Mouse (Mus musculus) right cerebral cortex, adult 18-20 months (tissue): ENCODE data around the gene Vmn1r196.
"Not testable (repeated sequence)": the region's sequence is repeated elsewhere in the genome, so short reads cannot be mapped to it uniquely, and the experiment has no call there.

Source experiments
- DNase-seq: peaks from one replicate; pipeline ENCODE4 v3.0.0; 2022; ENCODE audit warnings: mixed read lengths

The Vmn1r196 gene

DNA sequence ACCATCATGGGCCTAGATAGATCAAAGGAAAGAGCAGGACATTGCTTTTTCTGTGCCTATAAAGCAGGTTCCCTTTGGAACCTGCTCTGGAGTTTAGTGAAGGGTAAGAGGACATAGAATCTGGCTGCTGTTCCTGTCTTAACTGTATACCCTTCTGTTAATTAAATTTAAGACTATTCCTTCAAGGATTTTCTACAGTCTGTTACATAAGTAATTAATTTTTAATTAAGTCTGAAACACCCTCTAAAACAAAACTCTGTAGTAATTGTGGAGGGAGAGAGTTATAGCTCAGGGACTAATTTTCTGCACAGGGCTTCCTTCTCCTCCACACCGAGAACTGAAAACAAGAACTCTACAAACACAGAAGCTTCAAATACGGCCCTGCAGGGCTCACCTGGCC, at the start of gene Vmn1r196:
Gene Vmn1r196 (plus strand): TSS at position 301 of the 400 bp plus-strand sequence.
- DNase-seq = no peak

DNA sequence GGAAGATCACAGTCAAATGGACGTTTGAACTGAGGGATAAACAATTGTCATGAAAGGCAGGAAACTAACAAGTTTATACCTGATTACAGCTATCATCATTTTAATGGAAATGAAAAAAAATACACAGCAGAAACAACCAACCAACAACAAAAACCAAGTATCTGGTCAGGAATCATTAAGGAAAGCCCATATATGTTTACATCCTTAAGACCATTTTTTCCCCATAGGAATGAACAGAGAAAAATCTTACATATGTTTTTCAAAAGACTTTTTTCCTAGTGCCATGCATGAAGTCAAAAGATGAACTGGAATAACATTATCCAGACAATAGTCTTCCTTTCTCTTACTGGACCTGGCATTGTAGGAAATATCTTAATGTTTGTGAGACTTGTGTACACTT, 45.8 kb upstream of the Vmn1r196 start, which contains the start of gene Vmn1r194:
Gene Vmn1r194 (plus strand): TSS at position 301 of the 400 bp plus-strand sequence.
- DNase-seq = no peak

DNA sequence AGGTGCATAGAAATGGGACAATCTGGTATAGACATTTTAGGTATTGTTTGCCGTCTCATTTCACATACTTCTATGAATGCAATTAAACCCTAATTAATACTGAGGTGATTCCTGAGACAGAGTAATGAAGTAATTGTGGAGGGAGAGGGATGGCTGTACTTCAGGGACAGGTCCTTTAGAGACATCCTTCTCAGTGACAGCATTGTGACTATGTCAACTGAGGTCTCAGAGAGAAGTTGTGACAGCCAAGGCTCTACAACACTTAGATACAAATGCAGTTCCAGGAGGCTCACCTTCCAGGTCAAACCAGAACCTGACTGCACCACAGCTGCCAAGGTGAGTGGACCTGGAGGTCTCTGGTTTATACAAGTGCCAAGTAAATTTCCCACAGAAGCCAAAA, 19.5 kb upstream of the Vmn1r196 start, which contains the start of gene Vmn1r195:
Gene Vmn1r195 (plus strand): TSS at position 301 of the 400 bp plus-strand sequence.
- not testable (repeated sequence) for DNase-seq

DNA sequence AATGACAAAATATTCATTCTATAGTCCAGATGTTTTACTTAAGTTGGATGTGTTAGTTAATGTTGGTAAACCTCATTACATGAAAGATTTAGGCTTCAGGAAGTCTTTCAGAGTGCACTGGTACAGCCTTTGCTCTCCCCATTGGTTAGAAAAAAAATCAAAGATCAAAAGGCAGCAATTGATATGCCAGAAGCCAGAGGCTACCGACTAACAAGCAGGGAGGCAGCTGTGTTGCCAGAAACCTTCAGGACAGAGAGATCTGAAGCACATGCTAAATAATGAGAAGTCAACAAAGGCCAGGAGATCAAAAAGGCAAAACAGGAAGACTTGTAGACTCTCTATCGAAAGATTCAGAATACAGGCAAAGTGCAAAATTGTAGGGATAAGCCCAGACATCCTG, 18.0 kb upstream of the Vmn1r196 start:
- DNase-seq = no peak

DNA sequence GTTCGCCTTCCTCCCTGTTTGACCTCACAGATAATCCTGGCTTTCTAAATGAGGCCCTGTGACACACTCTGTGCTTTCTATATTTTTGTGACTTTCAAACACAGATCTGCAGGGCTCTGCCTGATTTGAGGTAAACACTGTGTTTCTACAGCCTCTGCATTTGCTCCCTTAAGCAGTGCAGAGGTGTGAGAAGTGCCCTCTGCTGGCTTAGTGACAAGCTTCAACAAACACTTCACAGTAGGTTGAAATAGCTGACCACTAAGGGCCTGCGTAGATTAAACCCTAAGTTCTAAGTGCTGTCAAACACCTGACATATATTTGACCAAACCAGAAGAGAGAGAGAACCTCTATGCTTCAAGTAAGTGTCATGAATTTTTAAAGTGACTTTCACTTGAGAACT, 5.1 kb upstream of the Vmn1r196 start:
- DNase-seq = no peak

DNA sequence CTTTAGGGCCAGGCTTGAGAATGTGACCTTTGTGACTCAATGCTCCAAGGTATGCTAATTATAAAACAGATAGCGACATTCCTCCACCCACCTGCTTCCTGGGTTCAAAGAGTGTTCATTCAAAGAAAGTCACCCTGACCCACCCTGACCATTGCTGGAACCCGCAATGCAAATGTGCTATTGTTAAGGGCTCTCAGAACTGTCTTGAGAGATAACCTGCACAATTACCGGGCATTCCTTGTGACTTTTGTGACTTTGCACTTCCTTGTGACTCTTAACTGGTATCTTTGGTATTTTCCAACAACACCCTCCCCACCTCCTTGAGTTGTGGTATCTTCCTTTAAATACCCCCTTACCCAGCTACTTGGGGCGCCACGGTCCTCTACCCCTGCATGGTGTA, 18.4 kb downstream of the Vmn1r196 start:
- not testable (repeated sequence) for DNase-seq

DNA sequence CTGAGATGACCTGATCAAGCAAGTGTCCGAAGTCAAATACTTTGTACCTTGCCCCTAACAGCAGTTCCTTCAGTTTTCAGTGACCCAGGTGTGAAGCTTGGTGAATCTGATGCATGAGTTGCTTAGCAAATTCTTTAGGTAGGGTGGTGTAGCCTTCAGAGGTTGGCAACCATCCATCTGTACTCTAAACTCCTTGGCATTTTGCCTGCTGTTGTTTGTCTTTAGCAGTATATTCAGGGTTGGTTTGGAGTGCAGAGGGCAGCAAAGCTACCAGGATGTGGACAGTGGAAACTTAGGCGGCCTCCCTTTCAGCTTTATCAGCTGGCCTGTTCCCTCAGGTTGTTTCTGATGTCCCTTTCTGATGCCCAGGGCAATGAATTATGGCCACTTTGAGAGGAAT, 25.6 kb downstream of the Vmn1r196 start:
- DNase-seq = no peak

DNA sequence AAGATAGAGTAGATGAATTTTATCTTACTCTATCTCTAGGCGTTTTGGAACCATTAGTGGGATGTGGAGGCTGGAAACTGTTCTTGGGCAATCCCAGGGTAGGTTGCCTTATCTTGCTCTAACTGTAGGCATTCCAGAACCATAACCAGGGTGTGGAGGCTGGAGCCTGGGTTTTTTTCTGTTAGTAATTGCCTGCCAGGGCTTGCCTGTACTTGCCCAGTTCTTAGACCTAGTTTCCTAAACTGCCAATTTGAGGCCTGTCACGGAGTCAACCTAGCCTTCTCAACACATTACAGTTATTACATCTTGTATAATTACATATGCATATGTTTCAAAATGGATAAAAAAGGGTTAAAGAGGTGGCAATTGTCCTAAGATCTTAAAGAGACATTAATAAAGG, 27.6 kb downstream of the Vmn1r196 start:
- DNase-seq = no peak

DNA sequence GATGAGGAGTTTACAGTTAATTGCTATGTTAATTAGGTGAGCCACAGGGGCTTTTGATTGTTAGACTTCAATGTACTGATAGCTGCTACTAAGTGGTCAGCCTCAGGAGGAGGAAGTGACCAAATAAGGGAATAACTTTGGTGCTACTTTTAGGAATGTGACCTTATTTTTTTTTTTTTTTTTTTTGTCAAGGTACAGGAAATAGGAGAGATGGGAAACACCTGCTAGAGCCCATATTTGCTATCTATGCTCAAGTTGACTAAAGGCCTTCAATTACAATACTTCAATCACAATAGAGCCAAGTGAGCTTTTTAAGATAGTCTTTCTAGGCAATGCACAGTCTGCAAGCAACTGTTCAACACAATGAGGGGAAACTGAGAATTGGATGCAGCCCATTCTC, 30.4 kb downstream of the Vmn1r196 start:
- DNase-seq = no peak

DNA sequence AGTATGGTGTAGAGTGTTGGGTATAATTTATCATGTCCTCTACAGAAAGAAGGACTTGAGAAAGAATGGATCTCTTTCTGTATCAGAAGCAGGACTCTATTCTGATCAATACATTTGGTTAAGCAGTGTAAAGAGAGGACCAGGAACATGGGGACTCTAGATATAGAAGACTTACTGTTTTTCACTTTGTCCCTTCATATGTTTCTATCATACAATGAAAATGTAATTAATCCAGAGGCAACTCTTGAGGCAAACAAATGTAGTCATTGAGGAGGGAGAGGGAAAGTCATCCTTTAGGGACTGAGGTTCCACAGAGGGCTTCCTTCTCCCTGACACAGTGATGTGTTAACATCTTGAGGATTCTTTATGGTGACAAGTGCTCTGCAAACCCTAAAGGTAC, 34.6 kb downstream of the Vmn1r196 start, which contains the start of gene Vmn1r197:
Gene Vmn1r197 (plus strand): TSS at position 301 of the 400 bp plus-strand sequence.
- no peak for DNase-seq

DNA sequence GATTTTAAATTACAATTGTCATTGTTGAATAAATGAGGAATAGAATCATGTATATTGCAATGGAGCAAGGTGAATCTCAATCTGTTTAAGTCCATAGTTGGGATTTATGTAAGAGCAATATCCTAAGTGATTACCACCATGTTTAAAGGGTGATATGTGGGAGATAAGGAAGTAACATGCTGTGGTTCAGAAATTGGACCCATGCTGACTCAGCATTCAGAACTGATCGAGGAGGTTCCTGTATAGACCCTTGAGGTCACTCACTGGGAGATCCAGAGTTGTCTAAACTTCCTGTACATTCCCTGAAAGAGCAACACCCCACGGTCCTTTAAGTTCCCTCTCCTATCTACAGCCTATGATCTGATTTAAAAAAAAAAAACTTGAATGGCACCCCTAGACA, 43.5 kb downstream of the Vmn1r196 start:
- DNase-seq = no peak

DNA sequence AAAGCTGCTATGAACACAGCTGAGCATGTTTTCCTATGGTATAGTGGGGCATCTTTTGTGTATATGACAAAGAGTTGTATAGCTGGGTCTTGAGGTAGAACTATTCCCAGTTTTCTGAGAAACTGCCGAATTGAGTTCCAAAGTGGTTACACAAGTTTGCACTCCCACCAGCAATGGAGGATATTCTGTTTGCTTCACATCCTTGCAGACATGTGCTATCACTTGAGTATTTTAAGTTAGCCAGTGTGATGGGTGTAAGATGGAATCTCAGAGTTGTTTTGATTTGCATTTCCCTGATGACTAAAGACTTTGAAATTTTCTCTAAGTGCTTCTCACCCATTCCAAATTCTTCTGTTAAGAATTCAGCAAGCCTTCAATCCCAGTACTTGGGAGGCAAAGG, 45.8 kb downstream of the Vmn1r196 start:
- DNase-seq = no peak
